Mouse (Mus musculus) intestine, embryonic 16.5 days (tissue): ENCODE data around the gene Cep83. TPM values are rescaled to one million over a fixed set of nuclear protein-coding genes. Genes with fewer than 3 reads are reported as not detected.

Source experiments
- ATAC-seq: fragments of 200-750 bp; cut with Nextera tagmentation; 2 replicates; pipeline ENCODE4 v1.8.0; 2017; ENCODE audit warnings: moderate TSS enrichment, moderate library complexity
- H3K27ac ChIP-seq: fragments of 300-500 bp; sonication (generic); 2 replicates; pipeline ENCODE4 v1.5.1; 2014; ENCODE audit warnings: mild to moderate bottlenecking, low read length
- H3K27me3 ChIP-seq: fragments of 300-500 bp; sonication (generic); replicated peaks from 2 replicates; pipeline ENCODE4 v1.6.1; 2014; ENCODE audit warnings: low read length, control low read depth, mixed read lengths; ENCODE audit not compliant: control insufficient read depth, insufficient read depth
- H3K36me3 ChIP-seq: fragments of 300-500 bp; sonication (generic); 2 replicates; pipeline ENCODE4 v1.6.1; 2014; ENCODE audit warnings: low read length, control low read depth; ENCODE audit not compliant: control insufficient read depth, insufficient read depth
- H3K4me1 ChIP-seq: fragments of 300-500 bp; sonication (generic); 2 replicates; pipeline ENCODE4 v1.6.1; 2014; ENCODE audit warnings: low read length, control low read depth, mixed read lengths; ENCODE audit not compliant: control insufficient read depth, insufficient read depth
- H3K4me2 ChIP-seq: fragments of 300-500 bp; sonication (generic); 2 replicates; pipeline ENCODE4 v1.6.1; 2014; ENCODE audit warnings: low read depth, low read length, control low read depth
- H3K4me3 ChIP-seq: fragments of 300-500 bp; sonication (generic); 2 replicates; pipeline ENCODE4 v1.5.1; 2014; ENCODE audit warnings: mild to moderate bottlenecking, low read length
- H3K9ac ChIP-seq: fragments of 300-500 bp; sonication (generic); 2 replicates; pipeline ENCODE4 v1.6.1; 2014; ENCODE audit warnings: low read depth, low read length
- H3K9me3 ChIP-seq: fragments of 300-500 bp; sonication (generic); 2 replicates; pipeline ENCODE4 v1.6.1; 2016; ENCODE audit warnings: low read length, control low read depth; ENCODE audit not compliant: control insufficient read depth
- WGBS: fragments of 180-500 bp; shearing (Covaris S2); extraction: QIAGEN DNeasy Blood & Tissue Kit; methylation state at CpG from one replicate; pipeline ENCODE4 v1.1.7; 2014; 5-methylcytosine and 5-hydroxymethylcytosine counted together
- polyA plus RNA-seq: library from polyadenylated mRNA; unstranded; fragments of >200 nt; fragmentation: Nextera tagmentation; extraction: Ambion mirVana; gene quantifications from 2 replicates; pipeline ENCODE4 v1.2.1, GENCODE M21; 2015

The Cep83 gene
- polyA plus RNA-seq, 1 experiment from 2014 or later: 10.2 TPM

- no peak overlapping the region for H3K4me2 ChIP-seq
Observed at GRCm38 (mm10) chr10:94828734-94829230, 140.3 kb downstream of the Cep83 start.

DNA sequence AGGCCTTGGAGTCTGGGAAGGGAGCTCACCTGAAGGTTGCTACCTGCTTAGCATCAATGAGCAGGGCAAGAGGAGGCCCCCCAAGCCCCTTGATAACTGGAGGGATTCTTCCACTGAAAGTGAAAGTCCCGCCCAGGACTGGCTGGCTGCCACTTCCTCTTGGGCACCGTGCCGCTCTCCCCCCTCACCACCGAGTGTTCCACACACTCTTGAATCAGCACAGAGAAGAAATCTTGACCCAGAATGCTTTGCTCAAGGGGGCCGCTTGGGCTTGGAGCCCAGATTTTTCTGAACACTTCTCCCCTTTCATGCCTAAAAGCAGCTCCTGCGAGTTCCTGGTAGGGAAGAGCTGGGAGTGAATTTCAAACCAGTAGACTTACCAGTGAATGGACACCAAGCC lies 141.0 kb downstream of the Cep83 start:
- H3K9me3 ChIP-seq: no peaks in the 10 kb centered on the region
- H3K4me2 ChIP-seq: 0 out of 2 replicates have a peak overlapping the region, but pooled peaks have one; percentile 23
- no peak overlapping the region for H3K4me3 ChIP-seq
- 39% methylated on average over 6 of the region's 6 CpGs for WGBS
- ATAC-seq: peak; percentile 89
- peak overlapping the region; percentile 75 for H3K27ac ChIP-seq
- H3K4me1 ChIP-seq: peaks cover 7% of the 10 kb centered on the region; the same call in 1 of the 2 replicates
- no peaks in the 10 kb centered on the region for H3K36me3 ChIP-seq
- no peak overlapping the region for H3K9ac ChIP-seq
- no peaks in the 10 kb centered on the region for H3K27me3 ChIP-seq

More at GRCm38 (mm10) chr10:94828734-94829230, 140.3 kb downstream of the Cep83 start:
- WGBS: 92% methylated on average over 7 of the region's 7 CpGs
- H3K27ac ChIP-seq: no peak overlapping the region
- ATAC-seq: no peak
- H3K4me3 ChIP-seq: no peak overlapping the region
- no peaks in the 10 kb centered on the region for H3K36me3 ChIP-seq
- no peaks in the 10 kb centered on the region for H3K27me3 ChIP-seq
- no peak overlapping the region for H3K9ac ChIP-seq
- H3K4me1 ChIP-seq: peaks cover 7% of the 10 kb centered on the region; the same call in 1 of the 2 replicates
- no peaks in the 10 kb centered on the region for H3K9me3 ChIP-seq

- Histone ChIP-seq H3K36me3 (no peaks in the 10 kb centered on the region), H3K9ac (no peak overlapping the region), H3K27ac (no peak overlapping the region), H3K4me1 (no peaks in the 10 kb centered on the region), H3K27me3 (no peaks in the 10 kb centered on the region), H3K4me2 (no peak overlapping the region), H3K9me3 (no peaks in the 10 kb centered on the region), H3K4me3 (no peak overlapping the region)
- WGBS: 72% methylated on average over 9 of the region's 9 CpGs
- no peak for ATAC-seq
Observed at GRCm38 (mm10) chr10:94835874-94836273, 147.4 kb downstream of the Cep83 start.
